Mouse (Mus musculus): ENCODE measurements around the gene Flad1.

- TF ChIP-seq CTCF (IDR thresholded peaks at IDR 0.05; ENCODE audit: low read depth, low read length) = no peak
- TF ChIP-seq POLR2A (IDR thresholded peaks at IDR 0.05; ENCODE audit: extremely low read depth, insufficient read depth, low read length) = no peak
These were observed 27.9 kb downstream of the Flad1 start for GRCm38 (mm10) chr3:89383651-89384255.

All from liver, adult 2 months (tissue).